Mouse (Mus musculus) olfactory bulb, adult 2 months (tissue): ENCODE measurements around the gene Ptp4a2.

Experiments
- CTCF ChIP-seq: fragments of 200-500 bp; IDR thresholded peaks from 2 replicates; pipeline ENCODE4 v1.5.1; 2012; ENCODE audit warnings: low read depth, mild to moderate bottlenecking, low read length, moderate library complexity; ENCODE audit not compliant: insufficient read depth
- POLR2A ChIP-seq: fragments of 200-500 bp; IDR thresholded peaks from 2 replicates; pipeline ENCODE4 v1.6.1; 2012; ENCODE audit warnings: mild to moderate bottlenecking, low read depth, low read length, moderate library complexity; ENCODE audit not compliant: insufficient read depth

DNA sequence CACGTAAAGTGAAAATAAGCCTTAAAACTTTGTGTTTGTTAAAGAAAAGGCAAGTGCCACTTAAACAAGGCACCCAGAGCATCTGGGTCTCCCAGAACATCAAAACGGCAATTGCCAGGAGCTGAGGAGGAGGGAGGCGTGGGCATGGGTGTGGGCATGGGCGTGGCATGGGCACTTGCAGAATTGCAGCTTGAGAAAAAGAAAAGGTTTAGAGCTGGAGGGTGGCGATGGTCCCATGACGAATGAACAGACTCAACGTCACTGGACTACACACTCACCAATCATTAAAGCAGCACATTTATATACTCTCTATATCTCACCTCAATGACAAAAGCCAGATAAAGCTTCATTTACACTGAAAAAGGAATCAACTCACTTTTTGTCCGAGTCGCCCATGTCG, 63.8 kb downstream of the Ptp4a2 start:
- TF ChIP-seq CTCF (no peak), POLR2A (no peak)
